Mouse (Mus musculus): ENCODE measurements around the gene Brox.
"Not testable (repeated sequence)": the region's sequence is repeated elsewhere in the genome, so short reads cannot be mapped to it uniquely, and the experiment has no call there.

Gene Brox

DNA sequence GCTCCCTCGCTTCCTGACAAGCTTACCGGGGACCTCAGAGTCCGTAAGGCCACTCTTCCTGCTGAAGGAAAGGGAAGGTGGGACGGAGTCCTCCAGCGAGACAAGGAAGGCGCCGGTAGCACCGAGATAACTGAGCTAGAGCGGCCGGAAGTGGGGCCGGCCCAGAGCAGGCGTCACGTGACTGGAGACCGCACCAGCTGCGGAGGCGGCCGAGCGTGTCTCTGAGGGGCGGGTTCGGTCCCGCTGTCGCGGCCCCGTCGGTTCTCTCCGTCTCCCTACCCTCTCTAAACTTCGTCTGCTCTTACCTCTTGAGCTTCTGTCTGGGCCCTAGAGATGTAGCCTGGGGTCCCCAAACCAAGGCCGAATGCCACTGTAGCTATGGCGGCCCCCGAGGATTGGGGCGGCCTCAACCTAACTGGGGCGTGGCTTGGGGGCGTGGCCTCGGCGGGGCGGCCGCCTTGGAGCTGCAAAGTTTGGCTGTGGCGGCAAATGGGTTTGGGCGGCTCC, at the start of gene Brox:
TSS of gene Brox (minus strand) at position 393 of the 507 bp plus-strand sequence.
- peak; percentile 98 to 99 for DNase-seq

DNA sequence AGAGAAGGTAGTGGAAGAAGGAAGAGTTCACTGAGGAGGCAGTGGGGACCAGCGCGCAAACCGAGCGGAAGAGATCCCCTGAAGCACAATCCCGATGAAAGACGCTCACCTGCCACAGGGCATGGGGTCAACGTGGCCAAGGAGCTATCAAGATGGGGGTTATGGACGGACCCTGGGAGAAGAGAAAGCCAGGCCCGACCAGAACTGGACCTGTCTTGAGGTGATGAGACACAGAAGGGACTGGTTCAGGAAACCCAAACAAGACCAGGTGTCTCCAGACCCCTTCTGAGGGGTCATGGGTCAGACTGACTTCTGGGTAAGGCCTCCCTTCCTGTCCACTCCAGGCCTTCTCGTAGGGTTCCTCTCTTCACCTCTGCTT, 48.7 kb upstream of the Brox start:
- DNase-seq = no peak

DNA sequence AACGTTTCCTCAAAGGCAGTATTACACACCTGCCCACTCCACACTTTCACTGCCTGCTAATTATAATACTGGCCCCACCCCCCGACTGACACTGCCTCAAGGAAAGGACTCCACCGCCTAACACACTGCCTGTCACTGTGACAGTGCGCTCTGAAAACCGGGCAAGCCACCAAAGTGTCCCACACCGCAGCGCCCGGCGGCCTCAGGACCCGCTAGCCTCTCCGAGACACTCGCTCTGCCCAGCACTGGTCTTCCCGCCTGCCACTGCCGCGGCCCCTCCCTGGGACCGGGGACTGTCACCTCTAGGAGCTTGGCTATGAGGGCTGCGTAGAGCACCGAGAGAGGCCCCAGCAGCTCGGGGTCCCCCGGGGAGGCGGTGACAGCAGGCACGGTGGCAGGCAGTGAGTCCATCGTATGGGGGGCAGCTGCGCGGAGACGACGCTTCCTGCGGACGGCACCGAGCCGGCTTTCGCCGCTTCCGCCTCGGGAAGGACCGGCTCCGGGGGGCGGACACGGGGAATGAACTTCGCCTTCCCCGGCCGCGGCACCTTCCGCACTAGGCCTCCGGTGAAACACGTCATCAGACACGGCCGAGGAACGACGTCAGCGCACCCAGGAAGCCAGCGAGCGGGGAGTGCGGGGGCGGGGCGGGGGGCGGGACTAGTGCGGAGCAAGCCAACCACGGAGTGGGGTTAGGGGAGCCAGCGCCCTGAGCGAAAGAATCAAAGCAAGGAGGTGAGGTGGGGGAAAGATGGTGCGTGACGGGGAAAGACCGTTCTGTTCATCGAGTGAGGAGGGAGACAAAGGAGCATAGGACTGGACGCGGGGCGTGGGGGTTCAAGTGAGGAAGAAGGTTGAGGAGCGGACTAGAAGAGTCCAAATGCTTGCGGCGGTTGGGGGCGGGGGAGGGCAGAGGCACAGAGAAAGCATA, 48.1 kb upstream of the Brox start:
- DNase-seq = peak; percentile 93 to 94

DNA sequence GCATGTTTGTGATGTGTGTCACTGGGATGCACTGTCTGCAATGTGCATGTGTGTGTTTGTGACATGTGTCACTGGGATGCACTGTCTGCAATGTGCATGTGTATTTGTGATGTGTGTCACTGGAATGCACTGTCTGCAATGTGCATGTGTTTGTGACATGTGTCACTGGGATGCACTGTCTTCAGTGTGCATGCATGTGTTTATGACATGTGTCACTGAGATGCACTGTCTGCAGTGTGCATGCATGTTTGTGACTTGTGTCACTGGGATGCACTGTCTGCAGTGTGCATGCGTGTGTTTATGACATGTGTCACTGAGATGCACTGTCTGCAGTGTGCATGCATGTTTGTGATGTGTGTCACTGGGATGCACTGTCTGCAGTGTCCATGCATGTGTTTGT, 45.8 kb upstream of the Brox start:
- not testable (repeated sequence) for DNase-seq

DNA sequence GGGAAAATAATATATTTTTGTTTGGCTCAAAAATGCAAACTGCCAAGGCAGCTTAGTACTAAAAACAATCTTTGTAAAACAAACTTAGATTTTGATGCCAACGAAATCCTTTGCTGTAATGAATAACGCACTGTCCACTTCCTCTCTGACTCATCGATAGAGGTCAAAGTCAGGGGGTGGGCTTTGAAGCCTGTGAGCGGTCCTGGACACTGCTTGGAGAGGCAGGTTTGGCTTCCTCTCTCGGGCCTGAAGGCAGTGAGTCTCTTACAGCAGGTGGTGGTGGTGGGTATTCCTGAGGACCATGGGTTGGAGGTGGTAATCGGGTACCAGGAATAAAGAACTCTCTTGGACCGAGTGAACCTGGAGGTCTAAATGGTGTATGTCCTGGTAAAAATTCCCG, 30.1 kb upstream of the Brox start:
- DNase-seq = no peak

DNA sequence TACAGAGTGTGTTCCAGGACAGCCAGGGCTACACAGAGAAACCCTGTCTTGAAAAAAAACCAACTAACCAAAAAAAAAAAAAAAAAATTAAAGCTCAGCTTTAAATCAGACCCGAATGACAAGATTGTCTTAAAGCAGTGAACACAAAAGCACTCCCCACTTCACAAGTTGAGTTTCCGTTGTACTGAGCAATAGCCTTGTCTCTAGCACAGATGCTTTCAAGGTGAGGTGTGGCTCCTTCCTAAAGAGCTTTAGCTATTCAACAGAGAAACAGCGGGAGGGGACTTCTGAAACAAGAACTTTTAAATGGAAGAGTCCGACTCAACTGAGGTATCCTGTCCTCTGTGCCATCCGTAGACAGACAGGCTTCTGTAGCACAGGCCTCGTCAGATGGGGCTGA, 27.4 kb upstream of the Brox start:
- no peak for DNase-seq

DNA sequence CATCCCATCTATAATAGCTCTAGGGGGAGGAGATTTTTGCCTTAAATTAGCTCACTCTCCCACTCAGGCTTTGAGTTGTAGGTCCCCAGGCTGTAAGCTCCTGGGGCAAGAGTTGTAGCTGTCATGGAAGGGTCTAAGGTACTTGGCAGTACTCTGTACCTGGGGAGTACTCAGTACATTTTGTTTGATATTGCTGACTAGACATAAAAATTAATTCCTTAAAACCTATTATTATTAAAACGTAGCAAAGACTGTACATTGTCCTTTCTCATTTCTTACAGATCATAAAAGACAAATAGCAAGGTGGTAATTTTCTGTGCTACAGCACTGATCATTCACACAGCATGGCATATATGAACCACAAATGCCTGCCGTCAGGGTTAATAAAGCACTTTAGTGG, 26.9 kb upstream of the Brox start:
- DNase-seq = no peak

DNA sequence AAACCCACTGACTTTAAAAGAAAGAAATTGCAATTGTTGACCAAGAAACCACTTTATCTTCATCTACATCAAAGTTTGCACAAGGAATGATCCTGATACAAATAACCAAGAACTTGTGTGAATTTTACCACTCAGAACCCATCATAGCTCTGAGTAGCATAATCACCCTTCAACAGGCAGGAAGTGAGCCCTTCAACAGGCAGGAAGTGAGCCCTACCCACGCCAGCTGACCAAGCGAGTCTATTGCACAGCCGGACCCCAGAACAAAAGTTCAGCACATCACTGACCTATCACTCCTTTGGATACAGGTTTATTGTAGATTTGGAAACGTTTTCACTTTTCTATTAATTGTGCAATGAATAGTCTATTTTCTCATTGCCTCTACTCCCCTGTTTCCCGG, 25.4 kb upstream of the Brox start:
- DNase-seq = not testable (repeated sequence)

DNA sequence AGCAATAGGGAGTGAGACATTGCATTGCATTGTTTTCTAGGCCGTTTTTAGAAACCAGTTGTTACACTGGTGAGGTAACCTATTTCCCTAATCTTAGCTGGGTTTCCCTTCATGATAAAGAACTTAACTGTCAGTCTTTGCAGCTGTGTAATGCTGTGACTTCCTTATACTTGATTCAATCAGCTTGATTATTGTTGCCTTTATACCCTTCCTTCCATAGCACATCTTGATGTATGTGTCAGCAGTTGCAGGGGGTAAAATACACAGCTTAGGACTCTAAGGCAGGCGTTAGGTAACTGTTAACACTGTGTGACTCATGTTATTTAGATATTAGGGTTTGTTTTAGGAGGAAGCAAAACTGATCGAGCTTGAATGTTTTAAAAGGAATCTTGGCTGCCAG, 23.6 kb upstream of the Brox start:
- DNase-seq = no peak

DNA sequence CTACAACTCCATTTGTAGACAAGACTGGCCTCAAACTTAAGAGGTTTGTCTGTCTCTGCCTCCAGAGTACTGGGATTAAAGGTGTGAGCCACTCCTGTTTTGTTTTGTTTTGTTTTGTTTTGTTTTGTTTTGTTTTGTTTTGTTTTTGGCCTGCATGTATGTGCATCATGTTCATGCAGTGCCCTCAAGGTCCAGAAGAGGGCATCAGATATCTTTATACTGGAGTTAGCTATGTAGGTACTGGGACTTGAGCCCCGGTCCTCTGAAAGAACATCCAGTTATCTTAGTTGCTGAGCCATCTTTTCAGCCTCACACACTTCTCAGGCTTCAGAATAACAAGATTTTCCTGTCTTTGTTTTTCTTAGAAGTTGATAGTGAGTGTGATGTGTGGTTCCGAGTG, 18.7 kb upstream of the Brox start:
- DNase-seq = peak; percentile 12 to 27

DNA sequence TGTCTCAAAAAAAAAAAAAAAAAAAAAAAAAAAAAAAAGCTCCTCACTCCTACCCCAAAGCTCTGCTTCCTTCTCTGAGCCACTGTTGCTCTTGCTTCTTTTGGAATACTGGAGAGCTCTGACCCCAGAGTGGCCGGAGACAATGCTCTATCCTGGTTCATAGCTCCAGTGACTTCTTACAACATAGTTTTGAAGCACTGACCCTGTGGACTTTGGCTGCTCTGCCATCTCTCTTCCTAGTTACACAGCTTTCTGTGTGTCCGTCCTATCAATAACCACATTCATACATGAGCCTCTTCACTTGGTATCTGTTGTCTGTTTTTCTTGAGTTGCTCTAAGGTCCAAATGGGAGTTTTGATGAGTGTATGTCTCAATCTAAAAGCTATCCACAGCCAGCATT, 15.0 kb upstream of the Brox start:
- DNase-seq = no peak

DNA sequence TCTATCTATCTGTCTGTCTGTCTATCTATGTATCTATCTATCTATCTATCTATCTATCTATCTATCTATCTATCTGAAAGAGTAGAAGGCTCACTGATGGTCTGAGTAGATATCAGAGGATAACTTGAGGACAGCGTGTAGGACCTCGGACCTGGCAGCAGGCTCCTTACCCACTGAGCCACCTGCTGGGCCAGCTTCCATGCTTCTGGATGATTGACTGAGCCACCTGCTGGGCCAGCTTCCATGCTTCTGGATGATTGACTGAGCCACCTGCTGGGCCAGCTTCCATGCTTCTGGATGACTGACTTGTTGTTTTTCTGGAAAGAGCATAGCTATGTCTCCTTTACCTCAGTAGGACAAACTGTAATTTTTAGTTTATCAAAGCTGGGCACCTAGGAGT, 12.5 kb upstream of the Brox start:
- not testable (repeated sequence) for DNase-seq

DNA sequence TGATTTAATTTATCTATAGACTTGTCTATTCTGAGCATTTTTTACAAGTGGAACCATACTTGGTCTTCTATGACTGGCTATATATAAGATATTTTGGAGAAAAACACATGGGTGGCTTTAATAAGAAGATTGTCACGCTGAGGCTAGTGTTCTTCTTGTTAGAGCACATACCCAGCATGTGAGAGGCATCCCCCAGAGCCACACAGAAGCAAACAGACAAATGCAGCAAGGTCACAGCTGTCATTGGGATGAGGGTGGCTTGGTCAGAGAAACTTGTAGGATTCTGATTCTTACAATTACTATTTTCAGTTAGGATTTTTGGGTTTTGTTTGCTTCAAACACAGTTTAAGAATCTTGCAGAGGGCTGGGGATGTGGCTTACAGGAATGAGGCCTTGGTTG, 11.4 kb upstream of the Brox start:
- no peak for DNase-seq

DNA sequence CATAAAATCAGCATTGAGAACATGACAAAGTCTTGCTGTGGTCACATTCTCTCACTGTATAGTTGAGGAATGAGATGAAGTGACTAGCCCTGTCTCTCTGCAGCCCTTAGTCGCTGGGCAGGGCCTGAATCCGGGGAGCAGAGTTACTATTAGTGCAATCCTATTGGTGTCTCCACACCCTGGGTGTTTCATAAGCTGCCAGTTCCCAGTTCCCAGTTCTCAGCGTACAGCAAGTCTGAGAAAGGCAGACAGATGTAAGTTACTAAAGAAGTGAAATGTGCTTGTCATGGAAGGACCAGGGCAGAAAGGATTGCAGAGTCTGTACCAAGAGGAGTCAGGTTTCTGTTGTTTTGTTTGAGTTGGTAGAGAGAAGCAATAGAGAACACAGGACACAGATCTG, 10.5 kb upstream of the Brox start:
- DNase-seq = no peak

DNA sequence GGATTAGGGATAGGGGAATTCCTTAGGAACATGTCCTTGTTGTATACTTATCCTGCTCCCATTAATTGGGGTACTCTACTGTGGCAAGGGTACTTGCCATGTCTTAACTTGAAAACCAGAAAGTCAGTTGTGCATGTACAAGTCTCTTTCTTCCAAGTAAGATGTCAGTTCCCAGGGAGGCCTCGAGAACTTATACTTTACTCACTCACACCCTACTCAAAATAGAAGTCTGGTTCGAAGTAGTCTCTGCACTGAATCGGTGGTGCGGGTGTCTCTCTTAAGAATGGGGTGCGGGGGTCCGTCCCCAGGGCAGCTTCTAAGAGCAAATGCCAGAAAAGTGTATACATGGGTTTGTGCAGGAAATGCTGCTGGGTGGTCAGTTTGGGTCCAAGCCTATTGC, 2.1 kb upstream of the Brox start:
- peak; percentile 84 to 91 for DNase-seq

DNA sequence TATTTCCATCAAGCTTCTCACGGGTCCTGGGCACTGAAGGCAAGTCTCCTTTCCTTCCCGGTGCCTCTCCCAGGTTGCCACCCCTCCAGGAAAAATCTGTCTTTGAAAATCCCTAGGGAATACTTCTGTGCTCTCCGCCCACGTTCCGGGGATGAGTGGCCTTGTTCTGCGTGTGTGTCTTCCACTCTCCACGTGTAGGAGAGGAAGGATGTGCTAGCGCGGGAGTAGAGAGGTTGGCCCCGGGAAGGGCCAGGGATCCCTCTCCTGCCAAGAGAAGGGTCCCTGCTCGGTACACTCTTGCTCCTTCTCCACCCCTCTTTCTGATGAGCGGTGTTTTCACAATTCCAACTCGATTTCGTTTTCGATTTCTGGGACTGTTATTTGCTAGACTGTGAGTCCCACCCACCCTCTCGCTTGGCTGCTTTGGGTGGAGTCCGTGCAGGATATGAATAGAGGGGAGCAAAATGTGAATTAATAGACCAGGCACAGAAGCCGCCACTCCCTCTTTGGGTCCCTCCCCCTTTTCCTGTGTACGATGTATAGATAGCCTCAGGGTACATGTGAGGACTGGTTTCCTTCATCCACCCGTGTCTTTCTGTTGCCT, 919 bp upstream of the Brox start:
- DNase-seq = peak; percentile 40 to 54

DNA sequence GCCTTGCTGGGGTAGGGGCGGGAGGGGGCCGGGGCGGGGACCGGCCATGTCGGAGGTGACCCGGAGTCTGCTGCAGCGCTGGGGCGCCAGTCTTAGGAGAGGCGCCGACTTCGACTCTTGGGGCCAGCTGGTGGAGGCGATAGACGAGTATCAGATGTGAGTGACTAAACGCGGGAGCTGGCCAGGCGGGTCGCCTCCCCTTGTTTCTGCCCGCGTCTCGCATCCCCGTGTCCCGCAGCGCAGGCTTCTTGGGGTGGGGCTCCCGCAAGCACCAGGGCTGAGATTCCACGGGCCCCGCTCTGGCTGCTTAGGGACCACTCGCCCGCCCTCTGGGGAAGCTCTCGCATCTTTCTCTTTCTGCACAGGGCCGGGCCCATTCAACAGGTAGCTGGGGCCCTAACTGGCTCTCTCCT, 410 bp upstream of the Brox start:
- DNase-seq = peak; percentile 64

DNA sequence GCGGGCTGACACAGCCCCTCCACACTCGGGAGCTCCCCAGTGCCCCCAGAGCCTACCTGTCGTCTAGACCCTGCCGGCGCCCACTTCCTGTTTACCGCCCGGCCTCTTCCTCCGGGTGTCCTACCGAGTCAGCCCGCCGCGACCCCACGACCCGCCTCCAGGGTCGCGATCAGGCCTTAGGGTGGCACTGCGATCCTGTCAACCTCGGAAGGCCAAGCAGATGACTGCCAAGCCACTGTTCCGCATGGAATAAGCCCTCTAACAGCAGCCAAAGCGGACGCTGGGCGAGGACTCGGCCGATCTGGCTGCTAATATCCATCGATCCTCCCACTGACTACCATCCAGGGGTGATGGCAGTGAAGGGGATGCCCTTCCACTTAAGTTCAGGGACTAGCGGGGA, 604 bp downstream of the Brox start, which contains the start of gene Aida:
TSS of gene Aida (plus strand) at position 126 of the 400 bp plus-strand sequence.
- peak; percentile 67 for DNase-seq

DNA sequence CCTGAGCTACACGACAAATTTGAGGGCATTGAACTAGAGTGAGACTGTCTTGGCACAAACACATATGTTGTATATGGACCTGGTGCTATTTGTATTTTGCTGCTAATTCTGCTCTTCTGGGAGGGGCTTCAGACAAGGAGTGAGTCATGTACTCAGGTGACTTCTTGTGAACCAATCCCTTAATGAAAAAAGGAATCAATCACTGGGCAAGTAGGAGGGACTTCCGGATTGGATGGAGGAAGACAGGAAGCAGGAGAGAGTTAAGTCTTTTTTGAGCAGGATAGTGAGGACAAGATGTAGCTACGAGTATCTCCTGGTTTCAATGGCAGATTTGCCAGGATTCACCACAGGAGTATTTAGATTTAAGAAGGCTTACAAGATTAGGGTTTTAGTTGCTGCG, 7.5 kb downstream of the Brox start:
- no peak for DNase-seq

DNA sequence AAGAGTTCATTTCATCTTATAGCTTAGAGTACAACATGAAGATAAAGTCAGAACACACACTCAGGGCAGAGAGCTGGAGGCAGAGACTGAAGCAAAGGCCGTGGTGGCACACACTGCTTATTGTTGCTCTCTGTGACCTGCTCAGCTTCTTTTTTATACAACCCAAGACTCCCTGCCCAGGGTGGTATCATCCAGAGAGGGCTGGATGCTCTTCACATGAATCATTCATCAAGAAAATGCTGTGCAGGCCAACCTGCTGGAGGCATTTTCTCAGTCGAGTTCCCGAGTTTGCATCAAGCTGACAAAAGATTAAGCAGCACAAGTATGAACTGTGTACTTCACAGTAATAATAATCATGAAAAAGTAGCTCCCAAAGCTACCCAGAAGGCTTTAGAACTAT, 8.7 kb downstream of the Brox start:
- DNase-seq = no peak

DNA sequence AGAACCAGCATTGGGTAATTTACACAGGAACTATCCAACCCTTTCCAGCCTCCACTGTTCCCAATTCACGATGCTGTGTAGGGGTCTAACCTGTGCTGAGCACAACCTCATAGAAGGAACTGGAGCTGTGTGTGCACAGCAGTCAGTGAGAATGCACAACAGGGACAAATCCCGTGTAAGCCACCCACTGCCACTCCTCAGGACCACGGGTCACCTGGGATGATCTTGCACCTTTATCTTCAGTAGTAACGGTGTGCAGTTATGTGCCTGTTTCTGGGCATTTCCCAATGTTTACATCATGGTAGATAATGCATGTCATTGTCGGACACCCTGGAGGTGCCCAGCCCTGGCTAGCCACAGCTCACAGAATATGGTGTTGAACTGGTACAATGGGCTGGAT, 21.3 kb downstream of the Brox start:
- no peak for DNase-seq

DNA sequence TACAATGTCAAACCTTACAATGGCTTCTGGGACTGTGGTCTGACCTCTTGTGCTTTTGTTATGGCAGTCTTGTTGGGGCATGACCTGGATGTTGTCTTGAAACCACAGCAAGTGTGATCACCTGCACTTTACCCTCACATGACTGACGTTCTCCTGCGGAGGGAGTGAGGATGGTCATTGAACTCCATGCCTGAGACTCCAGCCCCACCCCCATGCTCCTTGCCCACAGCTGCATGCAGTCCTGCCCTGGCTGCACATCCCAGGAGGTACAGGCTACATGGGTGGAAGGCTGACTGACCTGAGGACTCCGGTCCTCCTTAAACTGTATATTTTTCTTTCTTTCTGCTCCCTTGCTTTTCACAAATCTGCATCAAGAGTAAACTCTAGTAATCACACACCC, 22.7 kb downstream of the Brox start:
- peak in 1 of 2 experiments; percentile 8 for DNase-seq

DNA sequence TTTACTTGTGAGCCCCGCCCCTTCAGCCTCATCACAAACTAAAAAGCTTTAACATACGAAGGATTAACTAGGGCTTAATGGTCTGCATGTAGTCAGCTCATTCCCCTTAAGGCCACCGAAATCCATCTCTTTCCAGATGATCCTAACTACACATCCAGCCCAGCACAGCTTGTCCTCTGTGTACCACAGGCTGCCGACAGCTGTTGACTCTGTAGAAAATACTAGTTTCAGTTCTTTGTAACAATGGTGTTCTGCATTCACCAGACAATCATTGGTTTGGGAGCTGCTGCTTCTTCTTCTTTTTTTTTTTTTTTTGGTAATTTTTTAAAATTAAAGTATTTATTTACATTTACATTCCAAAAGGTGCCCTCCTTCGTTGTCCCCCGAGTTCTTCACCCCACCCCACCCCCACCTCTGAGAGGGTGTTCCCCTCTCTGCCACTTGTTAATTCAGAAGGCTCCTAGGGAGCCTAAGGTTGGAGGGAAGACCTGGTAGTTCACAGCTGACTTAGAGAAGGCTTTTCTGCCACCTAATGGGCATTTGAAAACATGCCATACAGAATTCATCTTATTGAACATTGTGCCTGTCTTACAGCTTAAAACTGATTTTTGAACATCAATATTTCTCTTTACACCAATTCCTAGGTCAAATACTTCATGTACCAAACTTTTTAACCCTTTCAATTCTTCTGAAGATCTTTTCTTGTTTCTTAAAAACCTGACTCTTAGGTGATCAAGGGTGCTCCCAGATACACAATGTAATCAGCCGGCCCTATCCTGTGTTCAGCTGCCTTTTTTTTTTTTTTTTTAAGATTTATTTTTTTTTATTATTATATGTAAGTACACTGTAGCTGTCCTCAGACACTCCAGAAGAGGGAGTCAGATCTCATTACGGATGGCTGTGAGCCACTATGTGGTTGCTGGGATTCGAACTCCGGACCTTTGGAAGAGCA, 23.9 kb downstream of the Brox start:
- peak; percentile 23 to 41 for DNase-seq
